Mouse (Mus musculus): ENCODE data around the gene Klhl8.

GRCm38 (mm10) chr5:103910156-103910555, 903 bp downstream of the Klhl8 start:
- TF ChIP-seq CTCF (IDR thresholded peaks at IDR 0.05; ENCODE audit: borderline replicate concordance, insufficient read depth, low read length) (no peak), POLR2A (IDR thresholded peaks at IDR 0.05; ENCODE audit: low read depth, low read length) (no peak)

Measured in embryonic fibroblast, embryonic 13.5 days (primary cell).